Mouse (Mus musculus) ES-E14 (cell line): ENCODE measurements at regions not wholly inside any gene's neighbourhood (a gene's known extent, or its start where the extent isn't known, plus 50 kb on each side); places are given as distances from the start of the nearest gene placed in this dataset.

Experiments
- ZC3H11A ChIP-seq: IDR thresholded peaks from 2 replicates; pipeline ENCODE4 v1.6.1; 2012; ENCODE audit warnings: low read depth, mild to moderate bottlenecking, inconsistent platforms, low read length, borderline replicate concordance
- ZNF384 ChIP-seq: IDR thresholded peaks from 2 replicates; pipeline ENCODE4 v1.6.1; 2012; ENCODE audit warnings: low read depth, low read length, inconsistent platforms

DNA sequence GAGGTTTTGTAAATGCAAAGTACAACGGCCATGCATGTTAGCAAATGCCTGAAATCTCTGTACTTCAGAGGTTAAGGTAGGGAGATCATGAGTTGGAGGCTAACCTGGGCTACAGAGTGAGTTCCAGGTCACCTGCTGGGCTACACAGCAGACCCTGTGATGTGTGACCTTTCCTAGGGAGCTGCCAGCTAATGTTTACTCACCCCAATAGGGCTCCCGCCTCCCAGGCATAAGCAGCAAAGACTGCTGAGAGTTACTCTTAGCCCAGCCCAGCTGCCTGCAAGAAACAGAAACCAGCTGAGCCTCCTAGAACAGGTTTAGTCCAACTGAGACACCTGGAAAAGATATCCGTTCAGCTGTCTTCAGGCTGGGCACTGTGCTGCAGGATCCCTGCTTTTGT is 169.8 kb upstream of the Ralgapa2 start:
- TF ChIP-seq ZNF384 (no peak), ZC3H11A (no peak)
